Mouse (Mus musculus) C2C12 (cell line): ENCODE results near the gene Dcpp2. TPM values are rescaled to one million over a fixed set of nuclear protein-coding genes. Genes with fewer than 3 reads are reported as not detected.
"Not testable (repeated sequence)": the region's sequence is repeated elsewhere in the genome, so short reads cannot be mapped to it uniquely, and the experiment has no call there.

Source experiments
- H3K27me3 ChIP-seq: one replicate; pipeline ENCODE4 v1.6.1; 2011; ENCODE audit not compliant: control insufficient read depth, insufficient read depth, insufficient read length
- H3K36me3 ChIP-seq: one replicate; pipeline ENCODE4 v1.6.1; 2011; ENCODE audit not compliant: control insufficient read depth, insufficient read depth
- H3K4me3 ChIP-seq: one replicate; pipeline ENCODE4 v1.5.1; 2011; ENCODE audit warnings: mild to moderate bottlenecking, control low read depth; ENCODE audit not compliant: poor library complexity, insufficient read depth, severe bottlenecking
- H3K79me2 ChIP-seq: one replicate; pipeline ENCODE4 v1.6.1; 2011; ENCODE audit not compliant: control insufficient read depth, insufficient read depth
- H3K79me3 ChIP-seq: one replicate; pipeline ENCODE4 v1.6.1; 2011; ENCODE audit warnings: low read depth, control low read depth
- H3ac ChIP-seq: one replicate; pipeline ENCODE3; 2011; ENCODE audit warnings: low read depth; ENCODE audit not compliant: control insufficient read depth, insufficient read length
- CEBPB ChIP-seq: IDR thresholded peaks from one replicate; pipeline ENCODE4 v1.6.1; 2011; ENCODE audit warnings: low read depth, mild to moderate bottlenecking, control low read depth, moderate library complexity
- CTCF ChIP-seq: IDR thresholded peaks from one replicate; pipeline ENCODE4 v1.5.1; 2011; ENCODE audit not compliant: control insufficient read depth, insufficient read depth, insufficient read length
- FOSL1 ChIP-seq: IDR thresholded peaks from one replicate; pipeline ENCODE4 v1.8.0; 2011; ENCODE audit warnings: mild to moderate bottlenecking, low read length; ENCODE audit not compliant: poor library complexity, insufficient read depth, severe bottlenecking
- MAX ChIP-seq: IDR thresholded peaks from one replicate; pipeline ENCODE4 v1.6.1; 2011; ENCODE audit warnings: mild to moderate bottlenecking, control low read depth
- MYOD1 ChIP-seq: IDR thresholded peaks from one replicate; pipeline ENCODE4 v1.6.1; 2011; ENCODE audit warnings: low read depth; ENCODE audit not compliant: control insufficient read depth, insufficient read length
- MYOG ChIP-seq: IDR thresholded peaks from one replicate; pipeline ENCODE4 v1.6.1; 2011; ENCODE audit not compliant: control insufficient read depth, insufficient read length; ENCODE audit errors: extremely low read depth
- USF1 ChIP-seq: IDR thresholded peaks from one replicate; pipeline ENCODE4 v1.6.1; 2011; ENCODE audit warnings: low read depth, mild to moderate bottlenecking, control low read depth, moderate library complexity
- polyA plus RNA-seq: library from polyadenylated mRNA; unstranded; fragments of >200 nt; fragmentation: generic; extraction: Trizol; gene quantifications from one replicate; pipeline ENCODE4 v1.2.1, GENCODE M21; 2012; ENCODE audit warnings: missing spikeins

Dcpp2 gene
- polyA plus RNA-seq, 1 experiment = not detected

GRCm38 (mm10) chr17:23862926-23863325, 17.8 kb upstream of the Dcpp2 start:
- Histone ChIP-seq H3K36me3 (no peaks in the 10 kb centered on the region), H3K27me3 (peaks cover 3% of the 10 kb centered on the region)
- TF ChIP-seq MYOD1 (no peak), FOSL1 (no peak), MYOG (no peak), CTCF (no peak), USF1 (no peak), MAX (no peak), CEBPB (no peak)

GRCm38 (mm10) chr17:23867756-23868155, 12.9 kb upstream of the Dcpp2 start, which contains the start of gene Prss21:
Gene Prss21 (plus strand): TSS chr17:23868056.
- peaks cover 16% of the 10 kb centered on the region for H3K27me3 ChIP-seq
- H3ac ChIP-seq = no peak within 1 kb of the TSS
- TF ChIP-seq CTCF = no peak
- TF ChIP-seq CEBPB = no peak
- no peaks in the 10 kb centered on the region for H3K36me3 ChIP-seq
- H3K4me3 ChIP-seq = no peak within 1 kb of the TSS
- no peaks in the 10 kb centered on the region for H3K79me2 ChIP-seq
- no peaks in the 10 kb centered on the region for H3K79me3 ChIP-seq

More at GRCm38 (mm10) chr17:23862926-23863325, 17.8 kb upstream of the Dcpp2 start:
- Histone ChIP-seq H3K4me3 (no peak overlapping the region), H3ac (no peak overlapping the region), H3K79me3 (no peaks in the 10 kb centered on the region), H3K79me2 (no peaks in the 10 kb centered on the region)

- H3ac ChIP-seq = no peak overlapping the region
- no peaks in the 10 kb centered on the region for H3K79me3 ChIP-seq
- TF ChIP-seq FOSL1 (no peak), USF1 (no peak), CTCF (no peak), MYOG (no peak), CEBPB (no peak), MAX (no peak), MYOD1 (no peak)
Observed at GRCm38 (mm10) chr17:23868513-23868912, 12.2 kb upstream of the Dcpp2 start.

GRCm38 (mm10) chr17:23873884-23874856, 6.5 kb upstream of the Dcpp2 start:
- Histone ChIP-seq H3ac (no peak overlapping the region), H3K36me3 (no peaks in the 10 kb centered on the region), H3K79me2 (no peaks in the 10 kb centered on the region), H3K79me3 (no peaks in the 10 kb centered on the region), H3K4me3 (no peak overlapping the region), H3K27me3 (peaks cover 27% of the 10 kb centered on the region)
- TF ChIP-seq CEBPB (no peak), CTCF (peak; percentile 42)

More at GRCm38 (mm10) chr17:23868513-23868912, 12.2 kb upstream of the Dcpp2 start:
- Histone ChIP-seq H3K36me3 (no peaks in the 10 kb centered on the region), H3K79me2 (no peaks in the 10 kb centered on the region), H3K4me3 (no peak overlapping the region), H3K27me3 (peaks cover 16% of the 10 kb centered on the region)

GRCm38 (mm10) chr17:23876741-23877140, 3.9 kb upstream of the Dcpp2 start:
- H3K27me3 ChIP-seq = peaks cover 22% of the 10 kb centered on the region
- H3K4me3 ChIP-seq = no peak overlapping the region
- H3K79me2 ChIP-seq = no peaks in the 10 kb centered on the region
- H3K36me3 ChIP-seq = no peaks in the 10 kb centered on the region
- no peak overlapping the region for H3ac ChIP-seq
- H3K79me3 ChIP-seq = no peaks in the 10 kb centered on the region
- no peak for TF ChIP-seq MYOD1
- no peak for TF ChIP-seq MYOG
- TF ChIP-seq MAX = no peak
- no peak for TF ChIP-seq CTCF
- no peak for TF ChIP-seq CEBPB
- no peak for TF ChIP-seq USF1
- TF ChIP-seq FOSL1 = no peak

GRCm38 (mm10) chr17:23877166-23877565, 3.5 kb upstream of the Dcpp2 start:
- TF ChIP-seq MAX (no peak), FOSL1 (no peak), MYOD1 (no peak), CEBPB (no peak), USF1 (no peak), CTCF (no peak)
- H3ac ChIP-seq = no peak overlapping the region
- H3K27me3 ChIP-seq = peaks cover 19% of the 10 kb centered on the region
- no peaks in the 10 kb centered on the region for H3K36me3 ChIP-seq
- no peak overlapping the region for H3K4me3 ChIP-seq
- H3K79me2 ChIP-seq = no peaks in the 10 kb centered on the region
- H3K79me3 ChIP-seq = no peaks in the 10 kb centered on the region

GRCm38 (mm10) chr17:23917158-23917557, 36.5 kb downstream of the Dcpp2 start, which contains the start of gene Dcpp3:
Gene Dcpp3 (plus strand): TSS chr17:23917458.
- not testable (repeated sequence) for H3ac ChIP-seq, H3K79me3 ChIP-seq, H3K79me2 ChIP-seq, H3K36me3 ChIP-seq, H3K27me3 ChIP-seq, H3K4me3 ChIP-seq
